Mouse (Mus musculus) liver, embryonic 16.5 days (tissue): Measurements from ENCODE around the gene Misp. TPM values are rescaled to one million over a fixed set of nuclear protein-coding genes. Genes with fewer than 3 reads are reported as not detected.

Experiments used
- ATAC-seq: fragments of 200-750 bp; cut with Nextera tagmentation; 2 replicates; pipeline ENCODE4 v1.8.0; 2017; ENCODE audit warnings: low read depth, mild to moderate bottlenecking, moderate number of reproducible peaks, moderate library complexity
- H3K27ac ChIP-seq: fragments of 300-500 bp; sonication (generic); 2 replicates; pipeline ENCODE4 v1.5.1; 2014; ENCODE audit warnings: mild to moderate bottlenecking, low read length
- H3K27me3 ChIP-seq: fragments of 300-500 bp; sonication (generic); 2 replicates; pipeline ENCODE4 v1.6.1; 2014; ENCODE audit warnings: low read depth, low read length, mixed read lengths; ENCODE audit not compliant: control insufficient read depth, insufficient read depth
- H3K36me3 ChIP-seq: fragments of 300-500 bp; sonication (generic); 2 replicates; pipeline ENCODE4 v1.6.1; 2014; ENCODE audit warnings: mild to moderate bottlenecking; ENCODE audit not compliant: control insufficient read depth, insufficient read depth
- H3K4me1 ChIP-seq: fragments of 300-500 bp; sonication (generic); 2 replicates; pipeline ENCODE4 v1.6.1; 2014; ENCODE audit warnings: low read depth, low read length, mixed read lengths; ENCODE audit not compliant: control insufficient read depth
- H3K4me2 ChIP-seq: fragments of 300-500 bp; sonication (generic); 2 replicates; pipeline ENCODE4 v1.6.1; 2014; ENCODE audit warnings: low read depth, low read length, mixed read lengths
- H3K4me3 ChIP-seq: fragments of 300-500 bp; sonication (generic); 2 replicates; pipeline ENCODE4 v1.5.1; 2014; ENCODE audit warnings: low read depth, mild to moderate bottlenecking, low read length
- H3K9ac ChIP-seq: fragments of 300-500 bp; sonication (generic); 2 replicates; pipeline ENCODE4 v1.6.1; 2014; ENCODE audit warnings: low read depth, low read length
- H3K9me3 ChIP-seq: fragments of 300-500 bp; sonication (generic); replicated peaks from 2 replicates; pipeline ENCODE4 v1.6.1; 2016; ENCODE audit warnings: low read length; ENCODE audit not compliant: control insufficient read depth
- WGBS: fragments of 180-500 bp; shearing (Covaris S2); extraction: QIAGEN DNeasy Blood & Tissue Kit; methylation state at CpG from one replicate; pipeline ENCODE4 v1.1.7; 2014; ENCODE audit not compliant: insufficient replicate concordance; 5-methylcytosine and 5-hydroxymethylcytosine counted together
- polyA plus RNA-seq: library from polyadenylated mRNA; unstranded; fragments of >200 nt; fragmentation: Nextera tagmentation; extraction: Ambion mirVana; gene quantifications from 2 replicates; pipeline ENCODE4 v1.2.1, GENCODE M21; 2015

The Misp gene
- polyA plus RNA-seq, 1 experiment from 2014 or later = 1.4 TPM

DNA sequence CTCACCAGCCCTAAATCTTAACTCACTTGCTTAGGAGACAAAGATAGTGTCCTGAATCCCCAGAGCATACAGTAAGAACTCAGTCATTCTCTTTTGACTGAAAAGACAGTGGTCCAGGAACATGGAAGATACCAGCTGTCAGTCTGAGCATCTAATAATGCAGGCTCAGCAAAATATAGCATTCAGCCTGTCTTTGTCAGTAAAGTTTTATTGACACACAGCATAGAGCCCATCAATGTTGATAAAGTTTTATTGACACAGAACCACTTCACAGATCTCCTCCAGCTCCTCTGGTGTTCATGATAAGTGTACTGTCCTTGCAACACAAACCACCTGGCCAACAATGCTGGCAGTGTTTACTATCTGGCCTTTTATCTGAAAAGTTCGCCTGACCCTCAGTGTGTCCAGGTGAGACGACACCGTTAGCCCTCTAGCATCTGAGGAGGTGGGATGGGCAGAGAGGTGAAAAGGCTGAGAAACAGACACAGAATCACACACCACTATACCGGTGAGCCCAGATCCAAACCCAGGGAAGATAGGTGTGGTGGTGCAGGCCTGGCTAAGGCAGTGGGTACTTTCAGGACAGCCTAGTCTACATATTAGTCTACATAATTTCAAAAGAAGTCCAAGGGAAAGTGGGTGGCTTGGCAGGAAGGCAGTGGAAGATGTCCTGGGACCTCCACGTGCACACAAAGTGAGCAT is 28.3 kb upstream of the Misp start:
- H3K9ac ChIP-seq = no peak overlapping the region
- H3K4me3 ChIP-seq = no peak overlapping the region
- no peak overlapping the region for H3K27ac ChIP-seq
- H3K4me1 ChIP-seq = peaks cover 16% of the 10 kb centered on the region
- peaks cover 8% of the 10 kb centered on the region for H3K27me3 ChIP-seq
- ATAC-seq = no peak
- H3K9me3 ChIP-seq = no peaks in the 10 kb centered on the region
- H3K36me3 ChIP-seq = no peaks in the 10 kb centered on the region
- WGBS = 69% methylated on average over 5 of the region's 5 CpGs
- H3K4me2 ChIP-seq = no peak overlapping the region

DNA sequence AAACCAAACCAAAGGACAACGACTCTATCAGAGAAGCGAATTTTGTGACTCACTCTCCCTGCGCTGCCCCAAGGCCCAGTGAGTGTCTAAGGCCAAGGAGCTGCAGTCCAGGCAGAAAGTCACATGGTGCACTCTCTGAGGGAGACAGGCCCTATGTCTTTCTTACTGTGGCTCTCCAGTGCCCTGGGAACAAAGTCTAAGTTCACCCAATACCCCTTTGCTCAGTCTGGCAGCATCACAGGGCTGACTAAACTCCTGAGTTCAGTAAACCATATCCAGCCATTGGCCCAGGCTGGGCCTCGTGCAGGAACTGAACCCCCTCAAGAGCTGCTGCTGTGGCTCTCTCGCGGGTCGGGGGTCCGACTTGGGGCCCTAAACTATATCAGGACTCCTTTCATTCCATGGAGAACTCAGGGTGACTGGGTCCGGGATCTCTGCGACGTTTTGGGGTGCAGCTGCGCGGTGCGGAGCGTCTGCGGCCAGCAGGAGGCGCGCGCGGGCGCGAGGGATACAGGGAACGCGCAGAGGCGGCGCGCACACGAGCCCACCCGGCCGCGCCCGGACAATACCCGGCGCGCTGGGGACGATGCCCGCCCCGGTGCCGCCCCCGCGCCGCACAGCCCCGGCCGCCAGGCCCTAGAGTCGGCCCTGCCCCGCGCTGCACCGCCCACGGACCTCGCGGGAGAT is 27.6 kb upstream of the Misp start, which contains the start of gene Palm:
Palm (plus strand) TSS at position 522 of the 687 bp plus-strand sequence.
- Histone ChIP-seq H3K4me1 (peaks cover 23% of the 10 kb centered on the region), H3K36me3 (no peaks in the 10 kb centered on the region), H3K4me2 (peak within 1 kb of the TSS; percentile 84), H3K9me3 (no peaks in the 10 kb centered on the region), H3K9ac (peak within 1 kb of the TSS; percentile 64), H3K4me3 (peak within 1 kb of the TSS; percentile 68), H3K27ac (0 out of 2 replicates have a peak within 1 kb of the TSS, but pooled peaks have one; percentile 21), H3K27me3 (peaks cover 8% of the 10 kb centered on the region)
- ATAC-seq = peak; percentile 30
- 6% methylated on average over 48 of the region's 51 CpGs for WGBS

GRCm38 (mm10) chr10:79793738-79794490 is 26.9 kb upstream of the Misp start:
- H3K9me3 ChIP-seq = no peaks in the 10 kb centered on the region
- H3K9ac ChIP-seq = peak overlapping the region; percentile 64
- H3K4me1 ChIP-seq = peaks cover 26% of the 10 kb centered on the region
- H3K4me3 ChIP-seq = peak overlapping the region; percentile 68
- H3K36me3 ChIP-seq = no peaks in the 10 kb centered on the region
- H3K27ac ChIP-seq = 0 out of 2 replicates have a peak overlapping the region, but pooled peaks have one; percentile 21
- peak overlapping the region; percentile 84 for H3K4me2 ChIP-seq
- peaks cover 8% of the 10 kb centered on the region for H3K27me3 ChIP-seq
- no peak; the same call in 1 of the 2 replicates for ATAC-seq
- WGBS = 9% methylated on average over 36 of the region's 38 CpGs

- H3K4me2 ChIP-seq = peak overlapping the region; percentile 84
- H3K4me1 ChIP-seq = peaks cover 26% of the 10 kb centered on the region
- H3K27me3 ChIP-seq = peaks cover 8% of the 10 kb centered on the region
- H3K9ac ChIP-seq = no peak overlapping the region
- H3K36me3 ChIP-seq = no peaks in the 10 kb centered on the region
- H3K27ac ChIP-seq = no peak overlapping the region
- H3K4me3 ChIP-seq = peak overlapping the region; percentile 68
- WGBS = 28% methylated on average over 10 of the region's 10 CpGs
- no peaks in the 10 kb centered on the region for H3K9me3 ChIP-seq
- ATAC-seq = 0 out of 2 replicates have a peak, but pooled peaks have one; percentile 10
Measured at GRCm38 (mm10) chr10:79794491-79794931, 26.3 kb upstream of the Misp start.

DNA sequence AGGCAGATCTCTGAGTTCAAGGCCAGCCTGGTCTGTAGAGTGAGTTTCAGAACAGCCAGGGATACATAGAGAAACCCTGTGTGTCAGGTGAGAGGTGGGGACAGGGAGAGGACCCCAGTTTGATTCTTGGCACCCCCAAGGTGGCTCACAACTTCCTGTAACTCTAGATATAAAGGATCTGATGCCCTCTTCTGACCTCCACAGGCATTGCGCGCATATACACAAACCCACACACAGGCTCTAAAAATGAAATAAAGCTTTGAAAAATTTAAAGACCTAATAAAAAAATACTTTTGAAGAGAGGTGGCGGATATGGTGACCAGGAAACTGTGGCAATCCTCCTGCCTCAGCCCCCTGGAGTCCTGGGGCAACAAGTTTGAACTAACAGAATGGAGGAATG is 24.9 kb upstream of the Misp start:
- Histone ChIP-seq H3K9me3 (no peaks in the 10 kb centered on the region), H3K27me3 (peaks cover 8% of the 10 kb centered on the region), H3K4me2 (no peak overlapping the region), H3K9ac (no peak overlapping the region), H3K36me3 (no peaks in the 10 kb centered on the region), H3K4me1 (peaks cover 26% of the 10 kb centered on the region), H3K4me3 (no peak overlapping the region), H3K27ac (no peak overlapping the region)
- 90% methylated on average over 3 of the region's 3 CpGs for WGBS
- no peak for ATAC-seq

GRCm38 (mm10) chr10:79797326-79797725 is 23.5 kb upstream of the Misp start:
- H3K27ac ChIP-seq = no peak overlapping the region
- H3K9ac ChIP-seq = no peak overlapping the region
- no peaks in the 10 kb centered on the region for H3K9me3 ChIP-seq
- 22% methylated on average over 15 of the region's 15 CpGs for WGBS
- no peaks in the 10 kb centered on the region for H3K36me3 ChIP-seq
- peaks cover 8% of the 10 kb centered on the region for H3K27me3 ChIP-seq
- H3K4me3 ChIP-seq = no peak overlapping the region
- H3K4me1 ChIP-seq = peaks cover 32% of the 10 kb centered on the region
- no peak for ATAC-seq
- H3K4me2 ChIP-seq = no peak overlapping the region

- no peaks in the 10 kb centered on the region for H3K9me3 ChIP-seq
- no peak overlapping the region for H3K9ac ChIP-seq
- no peak overlapping the region for H3K4me2 ChIP-seq
- no peak overlapping the region for H3K4me3 ChIP-seq
- 22% methylated on average over 12 of the region's 12 CpGs for WGBS
- no peak; the same call in 1 of the 2 replicates for ATAC-seq
- peaks cover 8% of the 10 kb centered on the region for H3K27me3 ChIP-seq
- no peaks in the 10 kb centered on the region for H3K36me3 ChIP-seq
- H3K27ac ChIP-seq = 0 out of 2 replicates have a peak overlapping the region, but pooled peaks have one; percentile 3
- peaks cover 38% of the 10 kb centered on the region for H3K4me1 ChIP-seq
Measured at GRCm38 (mm10) chr10:79798289-79798928, 22.4 kb upstream of the Misp start.

GRCm38 (mm10) chr10:79800508-79800907 is 20.3 kb upstream of the Misp start:
- Histone ChIP-seq H3K4me3 (no peak overlapping the region), H3K36me3 (no peaks in the 10 kb centered on the region), H3K4me1 (peaks cover 29% of the 10 kb centered on the region), H3K27me3 (no peaks in the 10 kb centered on the region), H3K9ac (no peak overlapping the region), H3K27ac (no peak overlapping the region), H3K9me3 (no peaks in the 10 kb centered on the region), H3K4me2 (no peak overlapping the region)
- no peak for ATAC-seq
- 76% methylated on average over 11 of the region's 11 CpGs for WGBS
